Mouse (Mus musculus) left cerebral cortex, adult 11 months (tissue): ENCODE results near the gene Olfr1393.

Experiments
- DNase-seq: peaks from one replicate; pipeline ENCODE4 v3.0.0; 2022; ENCODE audit warnings: low spot score

Olfr1393 gene

GRCm38 (mm10) chr11:49278222-49278621 is at the start of gene Olfr1393:
Gene Olfr1393 (plus strand): TSS chr11:49278304.
- DNase-seq, result no peak

- DNase-seq, result no peak
Measured at GRCm38 (mm10) chr11:49232781-49233180, 45.3 kb upstream of the Olfr1393 start.

GRCm38 (mm10) chr11:49235459-49236207 is 42.5 kb upstream of the Olfr1393 start:
- DNase-seq, result no peak

GRCm38 (mm10) chr11:49236891-49237290 is 41.2 kb upstream of the Olfr1393 start:
- DNase-seq, result no peak

GRCm38 (mm10) chr11:49237532-49237931 is 40.6 kb upstream of the Olfr1393 start:
- DNase-seq, result no peak

- DNase-seq, result no peak
Measured at GRCm38 (mm10) chr11:49240310-49240709, 37.8 kb upstream of the Olfr1393 start.

GRCm38 (mm10) chr11:49240874-49241273 is 37.2 kb upstream of the Olfr1393 start:
- DNase-seq, result no peak

GRCm38 (mm10) chr11:49241471-49241870 is 36.6 kb upstream of the Olfr1393 start:
- no peak for DNase-seq

- no peak for DNase-seq
Measured at GRCm38 (mm10) chr11:49242944-49243626, 35.0 kb upstream of the Olfr1393 start.

- peak; percentile 83 for DNase-seq
Measured at GRCm38 (mm10) chr11:49243727-49244594, 34.1 kb upstream of the Olfr1393 start, which contains the start of gene Mgat1. Gene Mgat1 (plus strand): TSS chr11:49244191.

GRCm38 (mm10) chr11:49244595-49244930 is 33.5 kb upstream of the Olfr1393 start:
- no peak for DNase-seq

GRCm38 (mm10) chr11:49245176-49245575 is 32.9 kb upstream of the Olfr1393 start:
- no peak for DNase-seq

GRCm38 (mm10) chr11:49245634-49246415 is 32.3 kb upstream of the Olfr1393 start:
- no peak for DNase-seq

GRCm38 (mm10) chr11:49246523-49246922 is 31.6 kb upstream of the Olfr1393 start:
- DNase-seq, result no peak

GRCm38 (mm10) chr11:49247255-49247654 is 30.8 kb upstream of the Olfr1393 start:
- DNase-seq, result no peak

- no peak for DNase-seq
Measured at GRCm38 (mm10) chr11:49248226-49248973, 29.7 kb upstream of the Olfr1393 start.

GRCm38 (mm10) chr11:49248974-49249700 is 29.0 kb upstream of the Olfr1393 start:
- no peak for DNase-seq

GRCm38 (mm10) chr11:49249811-49250421 is 28.2 kb upstream of the Olfr1393 start:
- DNase-seq, result no peak

- DNase-seq, result no peak
Measured at GRCm38 (mm10) chr11:49250422-49251379, 27.4 kb upstream of the Olfr1393 start.
